Mouse (Mus musculus) adrenal gland, postnatal 14 days (tissue): ENCODE measurements around the gene Mxd1. TPM values are rescaled to one million over a fixed set of nuclear protein-coding genes. Genes with fewer than 3 reads are reported as not detected.

Source experiments
- DNase-seq: peaks from one replicate; pipeline ENCODE4 v3.0.0; 2021; ENCODE audit warnings: mixed read lengths
- total RNA-seq: library from RNA; stranded (reverse); gene quantifications from 2 replicates; pipeline ENCODE4 v1.2.3, GENCODE M21; 2021

Gene Mxd1
- total RNA-seq, 1 experiment from 2014 or later = 12.3 TPM

GRCm38 (mm10) chr6:86646143-86646542 is 22.8 kb downstream of the Mxd1 start:
- DNase-seq = no peak

GRCm38 (mm10) chr6:86645551-86645950 is 23.4 kb downstream of the Mxd1 start:
- DNase-seq = no peak

- no peak for DNase-seq
Measured at GRCm38 (mm10) chr6:86644775-86645400, 24.1 kb downstream of the Mxd1 start.

GRCm38 (mm10) chr6:86641716-86642115 is 27.2 kb downstream of the Mxd1 start:
- no peak for DNase-seq

- DNase-seq = peak; percentile 48
Measured at GRCm38 (mm10) chr6:86640776-86641175, 28.2 kb downstream of the Mxd1 start.

- no peak for DNase-seq
Measured at GRCm38 (mm10) chr6:86640161-86640560, 28.8 kb downstream of the Mxd1 start.

- DNase-seq = peak; percentile 16
Measured at GRCm38 (mm10) chr6:86639180-86640160, 29.5 kb downstream of the Mxd1 start.

GRCm38 (mm10) chr6:86638434-86638833 is 30.5 kb downstream of the Mxd1 start:
- DNase-seq = no peak

- no peak for DNase-seq
Measured at GRCm38 (mm10) chr6:86637860-86638259, 31.1 kb downstream of the Mxd1 start.

GRCm38 (mm10) chr6:86637171-86637835 is 31.7 kb downstream of the Mxd1 start:
- DNase-seq = no peak

GRCm38 (mm10) chr6:86636495-86636894 is 32.5 kb downstream of the Mxd1 start:
- DNase-seq = peak; percentile 83

- no peak for DNase-seq
Measured at GRCm38 (mm10) chr6:86630141-86630540, 38.8 kb downstream of the Mxd1 start.

GRCm38 (mm10) chr6:86627946-86628345 is 41.0 kb downstream of the Mxd1 start, which contains the start of gene Asprv1:
Gene Asprv1 (plus strand): TSS chr6:86628164.
- no peak for DNase-seq

- DNase-seq = no peak
Measured at GRCm38 (mm10) chr6:86624074-86625030, 44.6 kb downstream of the Mxd1 start.

GRCm38 (mm10) chr6:86623201-86623600 is 45.8 kb downstream of the Mxd1 start:
- DNase-seq = no peak

GRCm38 (mm10) chr6:86615301-86615700 is 53.7 kb downstream of the Mxd1 start:
- DNase-seq = no peak

- DNase-seq = peak; percentile 62
Measured at GRCm38 (mm10) chr6:86610714-86611113, 58.2 kb downstream of the Mxd1 start.

GRCm38 (mm10) chr6:86609235-86609634 is 59.7 kb downstream of the Mxd1 start:
- no peak for DNase-seq

GRCm38 (mm10) chr6:86607471-86607870 is 61.5 kb downstream of the Mxd1 start:
- DNase-seq = no peak

- DNase-seq = no peak
Measured at GRCm38 (mm10) chr6:86606289-86606688, 62.7 kb downstream of the Mxd1 start.

- DNase-seq = no peak
Measured at GRCm38 (mm10) chr6:86605260-86605659, 63.7 kb downstream of the Mxd1 start.
